ENCODE assay signal across 16 mouse cellular contexts in genomic region chr9:22702065-22702611, GRCm38 (mm10).
"Had no signal": no experiment of that assay in that cellular context is flagged by ENCODE, and none has a peak within 500 bp of the region (broad histone marks: within the 10 kb centered on the region; RNA-seq: fewer than 3 reads in every experiment).

No protein-coding gene starts in this region.

- H3K9ac ChIP-seq: liver, postnatal 0 days; lung, embryonic 15.5 days; midbrain, embryonic 12.5 days; neural tube, embryonic 12.5 days; stomach, embryonic 15.5 days had no signal

- H3K4me3 ChIP-seq: lung, embryonic 15.5 days; megakaryocyte, embryonic 14.5 days; midbrain, embryonic 12.5 days; neural tube, embryonic 12.5 days; stomach, embryonic 15.5 days had no signal

- H3K36me3 ChIP-seq: lung, embryonic 15.5 days; midbrain, embryonic 12.5 days; neural tube, embryonic 12.5 days; stomach, embryonic 15.5 days had no signal

- H3K9me3 ChIP-seq: lung, embryonic 15.5 days; stomach, embryonic 15.5 days had no signal

- DNase-seq: liver, postnatal 0 days; lung, adult 2 months; lung, postnatal 14 days; lung, postnatal 36 days; midbrain, embryonic 14.5 days; right cerebral cortex, postnatal 14 days; thymus, adult 2 months; thymus, postnatal 25 days; thymus, postnatal 4 days had no signal

- H3K27me3 ChIP-seq: lung, embryonic 15.5 days; megakaryocyte, embryonic 14.5 days; midbrain, embryonic 12.5 days; neural tube, embryonic 12.5 days; stomach, embryonic 15.5 days had no signal

- H3K4me1 ChIP-seq: lung, embryonic 15.5 days had no signal

- H3K27ac ChIP-seq: lung, embryonic 15.5 days; macrophage; midbrain, embryonic 12.5 days; neural tube, embryonic 12.5 days; stomach, embryonic 15.5 days; stomach, postnatal 0 days had no signal
